Mouse (Mus musculus) neural tube, embryonic 15.5 days (tissue): ENCODE data around the gene Morn2. TPM values are rescaled to one million over a fixed set of nuclear protein-coding genes. Genes with fewer than 3 reads are reported as not detected.

Experiments
- ATAC-seq: fragments of 200-750 bp; cut with Nextera tagmentation; 2 replicates; pipeline ENCODE4 v1.8.0; 2017; ENCODE audit warnings: mild to moderate bottlenecking, moderate TSS enrichment, moderate library complexity; ENCODE audit not compliant: low FRiP score
- H3K27ac ChIP-seq: fragments of 300-500 bp; sonication (generic); replicated peaks from 2 replicates; pipeline ENCODE4 v1.5.1; 2015; ENCODE audit warnings: mild to moderate bottlenecking, inconsistent platforms
- H3K27me3 ChIP-seq: fragments of 300-500 bp; sonication (generic); replicated peaks from 2 replicates; pipeline ENCODE4 v1.6.1; 2015; ENCODE audit warnings: inconsistent platforms
- H3K36me3 ChIP-seq: fragments of 300-500 bp; sonication (generic); 2 replicates; pipeline ENCODE4 v1.6.1; 2015; ENCODE audit warnings: inconsistent platforms
- H3K4me1 ChIP-seq: fragments of 300-500 bp; sonication (generic); 2 replicates; pipeline ENCODE4 v1.6.1; 2015; ENCODE audit warnings: inconsistent platforms
- H3K4me2 ChIP-seq: fragments of 300-500 bp; sonication (generic); 2 replicates; pipeline ENCODE4 v1.6.1; 2015; ENCODE audit warnings: inconsistent platforms, mild to moderate bottlenecking, moderate library complexity
- H3K4me3 ChIP-seq: fragments of 300-500 bp; sonication (generic); replicated peaks from 2 replicates; pipeline ENCODE4 v1.5.1; 2015; ENCODE audit warnings: mild to moderate bottlenecking, inconsistent platforms
- H3K9ac ChIP-seq: fragments of 300-500 bp; sonication (generic); replicated peaks from 2 replicates; pipeline ENCODE4 v1.6.1; 2015; ENCODE audit warnings: mild to moderate bottlenecking, inconsistent platforms
- H3K9me3 ChIP-seq: fragments of 300-500 bp; sonication (generic); replicated peaks from 2 replicates; pipeline ENCODE4 v1.6.1; 2016; ENCODE audit warnings: inconsistent platforms
- WGBS: fragments of 180-500 bp; shearing (Covaris S2); methylation state at CpG from one replicate; pipeline ENCODE4 v1.1.7; 2015; ENCODE audit warnings: mixed read lengths; 5-methylcytosine and 5-hydroxymethylcytosine counted together
- polyA plus RNA-seq: library from polyadenylated mRNA; unstranded; fragments of >200 nt; fragmentation: Nextera tagmentation; extraction: Ambion mirVana; gene quantifications from 2 replicates; pipeline ENCODE4 v1.2.1, GENCODE M21; 2015

Morn2 gene
- polyA plus RNA-seq, 1 experiment from 2014 or later: 51.6 TPM

GRCm38 (mm10) chr17:80284446-80284845 is 5.6 kb upstream of the Morn2 start:
- H3K36me3 ChIP-seq: peaks cover 16% of the 10 kb centered on the region
- no peaks in the 10 kb centered on the region for H3K27me3 ChIP-seq
- 86% methylated on average over 4 of the region's 4 CpGs for WGBS
- no peak overlapping the region for H3K4me3 ChIP-seq
- ATAC-seq: no peak
- no peaks in the 10 kb centered on the region for H3K9me3 ChIP-seq
- no peak overlapping the region for H3K4me2 ChIP-seq
- H3K4me1 ChIP-seq: peaks cover 12% of the 10 kb centered on the region
- H3K9ac ChIP-seq: no peak overlapping the region
- no peak overlapping the region for H3K27ac ChIP-seq

DNA sequence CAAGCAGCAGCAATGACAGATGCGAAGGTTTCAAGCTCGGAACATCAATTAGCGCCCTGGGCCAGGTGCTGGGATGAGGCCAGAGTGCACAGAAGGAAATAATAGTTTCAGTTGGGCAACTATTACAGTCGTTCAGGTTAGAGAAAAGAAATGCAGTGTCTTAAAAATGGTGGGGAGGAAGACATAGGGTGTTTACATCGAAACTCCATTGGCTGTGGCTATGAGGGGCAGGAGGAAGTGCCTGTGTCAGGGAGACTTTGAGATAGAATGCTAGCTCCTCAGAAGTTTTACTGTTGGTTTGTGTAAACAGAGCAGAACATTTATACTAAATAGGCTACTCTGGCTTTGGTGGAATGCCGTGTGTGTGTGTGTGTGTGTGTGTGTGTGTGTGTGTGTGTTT is 2.0 kb upstream of the Morn2 start:
- Histone ChIP-seq H3K27me3 (no peaks in the 10 kb centered on the region), H3K4me3 (no peak overlapping the region), H3K27ac (no peak overlapping the region), H3K4me2 (peak overlapping the region; percentile 63; the same call in 1 of the 2 replicates), H3K4me1 (peaks cover 12% of the 10 kb centered on the region), H3K9me3 (no peaks in the 10 kb centered on the region), H3K36me3 (no peaks in the 10 kb centered on the region), H3K9ac (no peak overlapping the region)
- 86% methylated on average over 6 of the region's 6 CpGs for WGBS
- ATAC-seq: no peak

GRCm38 (mm10) chr17:80289280-80290073 is 526 bp upstream of the Morn2 start:
- WGBS: under 1% methylated on average over 30 of the region's 30 CpGs
- Histone ChIP-seq H3K27ac (peak overlapping the region; percentile 96), H3K4me2 (peak overlapping the region; percentile 63), H3K9me3 (no peaks in the 10 kb centered on the region), H3K36me3 (no peaks in the 10 kb centered on the region), H3K27me3 (no peaks in the 10 kb centered on the region), H3K9ac (peak overlapping the region; percentile 95), H3K4me3 (peak overlapping the region; percentile 85), H3K4me1 (peaks cover 12% of the 10 kb centered on the region)
- ATAC-seq: no peak

DNA sequence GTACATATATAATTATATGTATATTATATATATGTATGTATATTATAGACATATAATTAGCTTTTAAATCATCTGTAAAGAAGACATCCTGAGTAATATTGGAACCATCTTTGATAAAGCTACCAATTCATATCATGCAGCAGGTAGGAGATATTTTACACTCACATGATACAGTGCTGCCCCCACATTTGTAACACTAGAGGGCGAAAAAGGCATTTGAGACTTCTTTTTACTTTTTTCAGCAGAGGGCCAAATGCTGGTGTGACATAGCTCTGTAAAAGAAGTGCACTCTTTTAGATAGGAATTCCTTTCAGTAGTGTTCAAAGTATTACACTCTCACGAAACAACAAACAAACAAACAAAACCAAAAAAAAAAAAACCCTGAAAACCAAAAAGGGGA is 1.1 kb downstream of the Morn2 start:
- Histone ChIP-seq H3K4me2 (no peak overlapping the region), H3K4me1 (peaks cover 12% of the 10 kb centered on the region), H3K36me3 (no peaks in the 10 kb centered on the region), H3K9ac (no peak overlapping the region), H3K4me3 (no peak overlapping the region), H3K9me3 (no peaks in the 10 kb centered on the region), H3K27ac (no peak overlapping the region), H3K27me3 (no peaks in the 10 kb centered on the region)
- 34% methylated on average over 2 of the region's 2 CpGs for WGBS
- no peak for ATAC-seq

GRCm38 (mm10) chr17:80295258-80295657 is 5.3 kb downstream of the Morn2 start:
- no peak overlapping the region for H3K9ac ChIP-seq
- H3K4me3 ChIP-seq: no peak overlapping the region
- no peak for ATAC-seq
- no peak overlapping the region for H3K27ac ChIP-seq
- H3K4me2 ChIP-seq: no peak overlapping the region
- no peaks in the 10 kb centered on the region for H3K4me1 ChIP-seq
- H3K27me3 ChIP-seq: no peaks in the 10 kb centered on the region
- 90% methylated on average over 5 of the region's 5 CpGs for WGBS
- no peaks in the 10 kb centered on the region for H3K36me3 ChIP-seq
- no peaks in the 10 kb centered on the region for H3K9me3 ChIP-seq

DNA sequence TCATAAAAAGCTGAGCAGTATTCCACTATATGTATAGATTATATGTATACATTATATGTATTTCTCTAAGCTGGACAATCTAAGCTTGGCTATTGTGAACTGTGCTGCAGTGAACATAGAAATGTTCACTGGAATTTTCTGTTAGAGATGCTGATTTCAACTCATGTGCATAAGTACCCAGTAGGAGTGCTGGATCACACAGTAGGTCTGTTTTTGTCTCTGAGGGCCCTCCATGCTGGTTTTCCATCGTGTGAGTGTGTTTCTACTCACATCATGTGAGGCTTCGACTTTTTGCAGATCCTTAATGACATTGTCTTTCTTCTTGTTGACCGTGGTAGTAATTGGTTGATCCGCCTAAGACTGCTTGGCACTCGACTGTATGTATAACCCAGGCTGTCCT is 8.8 kb downstream of the Morn2 start:
- Histone ChIP-seq H3K36me3 (no peaks in the 10 kb centered on the region), H3K4me3 (no peak overlapping the region), H3K4me2 (no peak overlapping the region), H3K27me3 (no peaks in the 10 kb centered on the region), H3K27ac (no peak overlapping the region), H3K4me1 (no peaks in the 10 kb centered on the region), H3K9ac (no peak overlapping the region), H3K9me3 (no peaks in the 10 kb centered on the region)
- no peak for ATAC-seq
- 93% methylated on average over 5 of the region's 5 CpGs for WGBS

DNA sequence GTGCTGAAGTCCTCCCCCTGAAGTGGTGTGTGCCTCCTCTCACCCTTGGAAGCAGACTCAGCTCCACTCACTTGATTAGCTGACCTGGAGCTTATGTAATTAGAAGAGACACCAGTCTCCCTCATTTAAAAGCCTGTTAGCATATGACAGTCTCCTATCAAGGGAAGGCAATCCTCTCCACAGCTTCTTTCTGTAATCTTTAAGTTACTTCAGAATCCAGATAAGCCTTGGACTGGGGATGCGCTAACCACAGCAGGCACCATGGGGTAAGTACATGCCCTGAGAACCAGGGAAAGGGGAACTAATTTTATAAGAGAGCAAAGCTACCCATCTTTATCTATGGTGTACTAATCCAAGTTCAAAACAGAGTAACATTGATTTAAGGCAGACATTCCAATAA is 17.2 kb downstream of the Morn2 start, which contains the start of gene Arhgef33:
Gene Arhgef33, plus strand, starts transcription at position 157 of the 400 bp plus-strand sequence.
- Histone ChIP-seq H3K27ac (no peak within 1 kb of the TSS), H3K4me2 (no peak within 1 kb of the TSS), H3K4me1 (peaks cover 8% of the 10 kb centered on the region; the same call in 1 of the 2 replicates), H3K27me3 (no peaks in the 10 kb centered on the region), H3K9me3 (no peaks in the 10 kb centered on the region), H3K4me3 (no peak within 1 kb of the TSS), H3K9ac (no peak within 1 kb of the TSS), H3K36me3 (no peaks in the 10 kb centered on the region)
- no peak for ATAC-seq
- WGBS: 89% methylated on average over 1 of the region's 1 CpGs

GRCm38 (mm10) chr17:80311761-80312160 is 21.8 kb downstream of the Morn2 start:
- no peaks in the 10 kb centered on the region for H3K36me3 ChIP-seq
- peaks cover 8% of the 10 kb centered on the region; the same call in 1 of the 2 replicates for H3K4me1 ChIP-seq
- no peak overlapping the region for H3K4me2 ChIP-seq
- H3K27me3 ChIP-seq: no peaks in the 10 kb centered on the region
- WGBS: 50% methylated on average over 9 of the region's 9 CpGs
- H3K4me3 ChIP-seq: no peak overlapping the region
- H3K9ac ChIP-seq: no peak overlapping the region
- H3K27ac ChIP-seq: no peak overlapping the region
- ATAC-seq: no peak
- no peaks in the 10 kb centered on the region for H3K9me3 ChIP-seq

DNA sequence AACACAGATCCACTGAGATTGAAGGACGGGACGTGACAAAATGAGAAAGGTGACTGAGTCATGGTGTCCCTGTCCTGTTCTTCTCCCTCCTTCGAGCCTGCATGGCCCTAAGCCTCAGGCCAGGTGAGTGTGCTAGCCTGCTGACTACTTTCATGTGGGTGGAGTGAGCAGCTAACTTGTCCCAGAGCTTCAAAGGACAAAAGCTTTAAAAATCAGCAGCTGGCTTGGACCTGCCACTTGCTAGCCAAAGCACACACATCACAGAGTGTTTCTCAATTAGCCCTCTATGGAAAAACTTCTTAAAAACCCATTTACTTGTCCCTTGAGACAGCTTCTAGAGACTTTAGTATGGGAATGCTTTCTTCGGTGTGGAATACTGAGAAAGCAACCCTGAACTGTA is 22.4 kb downstream of the Morn2 start:
- H3K9ac ChIP-seq: no peak overlapping the region
- H3K36me3 ChIP-seq: no peaks in the 10 kb centered on the region
- no peaks in the 10 kb centered on the region for H3K27me3 ChIP-seq
- peaks cover 8% of the 10 kb centered on the region; the same call in 1 of the 2 replicates for H3K4me1 ChIP-seq
- no peak overlapping the region for H3K27ac ChIP-seq
- 79% methylated on average over 4 of the region's 4 CpGs for whole genome bisulfite sequencing
- ATAC-seq: no peak
- H3K9me3 ChIP-seq: no peaks in the 10 kb centered on the region
- no peak overlapping the region for H3K4me3 ChIP-seq
- H3K4me2 ChIP-seq: no peak overlapping the region

GRCm38 (mm10) chr17:80322228-80322627 is 32.2 kb downstream of the Morn2 start:
- Histone ChIP-seq H3K27ac (no peak overlapping the region), H3K9me3 (no peaks in the 10 kb centered on the region), H3K9ac (no peak overlapping the region), H3K4me3 (no peak overlapping the region), H3K27me3 (no peaks in the 10 kb centered on the region), H3K4me2 (no peak overlapping the region), H3K4me1 (no peaks in the 10 kb centered on the region), H3K36me3 (no peaks in the 10 kb centered on the region)
- no peak for ATAC-seq
- 93% methylated on average over 6 of the region's 6 CpGs for WGBS

DNA sequence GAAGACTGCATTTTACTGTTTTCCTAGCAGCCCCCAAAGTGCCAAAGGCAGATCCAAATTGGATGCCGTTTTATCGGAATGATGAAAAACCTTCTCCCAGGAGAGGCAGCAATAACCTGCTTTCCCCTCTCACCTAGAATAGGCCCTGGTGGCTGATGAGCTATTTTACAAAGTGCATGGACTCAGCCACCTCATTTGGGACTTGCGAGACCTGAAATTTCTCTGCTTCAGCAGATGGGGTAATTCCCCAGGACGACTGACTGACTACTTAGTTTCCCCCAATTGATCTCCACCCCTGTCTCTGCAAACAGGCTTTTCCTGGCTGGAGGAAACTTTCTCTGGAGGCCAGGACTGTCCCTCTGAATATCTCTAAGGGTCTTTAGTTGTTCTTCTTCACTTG is 33.0 kb downstream of the Morn2 start:
- Histone ChIP-seq H3K4me3 (no peak overlapping the region), H3K4me1 (no peaks in the 10 kb centered on the region), H3K9me3 (no peaks in the 10 kb centered on the region), H3K4me2 (no peak overlapping the region), H3K36me3 (no peaks in the 10 kb centered on the region), H3K9ac (no peak overlapping the region), H3K27me3 (no peaks in the 10 kb centered on the region), H3K27ac (no peak overlapping the region)
- WGBS: 70% methylated on average over 4 of the region's 4 CpGs
- no peak for ATAC-seq

- no peak for ATAC-seq
- WGBS: 79% methylated on average over 8 of the region's 8 CpGs
- Histone ChIP-seq H3K4me2 (no peak overlapping the region), H3K4me1 (no peaks in the 10 kb centered on the region), H3K9me3 (no peaks in the 10 kb centered on the region), H3K9ac (no peak overlapping the region), H3K36me3 (no peaks in the 10 kb centered on the region), H3K27me3 (no peaks in the 10 kb centered on the region), H3K27ac (no peak overlapping the region), H3K4me3 (no peak overlapping the region)
Observed at GRCm38 (mm10) chr17:80323658-80324057, 33.7 kb downstream of the Morn2 start.
